Mouse (Mus musculus): ENCODE data around the gene Pus7l. TPM values are rescaled to one million over a fixed set of nuclear protein-coding genes. Genes with fewer than 3 reads are reported as not detected.
A peak's percentile ranks its signal among the peaks of the same experiment; 100 is the strongest.

The Pus7l gene
- polyA plus RNA-seq (2015; fragmentation: Nextera tagmentation; extraction: Ambion mirVana): 4.8 and 5.2 TPM in 2 replicates

- Histone ChIP-seq H3K27me3 (replicated peaks; ENCODE audit: control insufficient read depth, insufficient read depth, low read length) (no peaks in the 10 kb centered on the region), H3K27ac (ENCODE audit: low read length) (peak within 1 kb of the TSS; percentile 41), H3K9ac (replicated peaks; ENCODE audit: low read depth, low read length) (peak within 1 kb of the TSS; percentile 73), H3K4me2 (ENCODE audit: low read length) (peak within 1 kb of the TSS; percentile 74), H3K4me3 (replicated peaks; ENCODE audit: low read length) (peak within 1 kb of the TSS; percentile 70), H3K4me1 (replicated peaks; ENCODE audit: control insufficient read depth, insufficient read depth, low read length) (peaks cover 6% of the 10 kb centered on the region), H3K36me3 (ENCODE audit: control insufficient read depth, insufficient read depth) (no peaks in the 10 kb centered on the region), H3K9me3 (ENCODE audit: control insufficient read depth, low read length) (no peaks in the 10 kb centered on the region)
- WGBS: under 1% methylated on average over 45 of the region's 45 CpGs
- peak; percentile 99 for ATAC-seq
Measured at GRCm38 (mm10) chr15:94543409-94544051, at the start of gene Pus7l, which contains the start of gene Irak4. Pus7l (minus strand) TSS chr15:94543547. Irak4 (plus strand) TSS chr15:94543643.

DNA sequence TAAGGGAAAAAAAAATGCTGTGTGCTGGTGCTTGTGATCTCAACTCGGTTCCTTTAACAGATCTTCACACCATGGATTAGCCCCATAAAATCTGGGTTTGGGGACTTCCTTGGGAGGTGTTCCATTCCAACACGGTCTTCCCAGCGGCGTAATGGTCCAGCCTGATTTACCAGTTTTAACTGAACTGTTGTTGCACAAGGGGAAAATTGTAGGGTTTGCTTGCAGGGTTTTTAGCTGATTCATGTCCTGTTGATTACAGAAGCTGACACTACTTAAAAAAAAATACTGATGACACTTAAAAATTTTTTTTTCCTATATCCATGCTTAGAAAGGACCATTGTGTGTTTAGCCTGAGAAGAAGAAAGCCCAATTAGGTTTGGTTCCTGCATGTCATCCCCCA is 48.0 kb upstream of the Pus7l start:
- ATAC-seq: no peak
- H3K27ac ChIP-seq (ENCODE audit: low read length): no peak overlapping the region
- no peak overlapping the region for H3K9ac ChIP-seq (replicated peaks; ENCODE audit: low read depth, low read length)
- peaks cover 10% of the 10 kb centered on the region for H3K4me1 ChIP-seq (replicated peaks; ENCODE audit: control insufficient read depth, insufficient read depth, low read length)
- no peaks in the 10 kb centered on the region for H3K36me3 ChIP-seq (ENCODE audit: control insufficient read depth, insufficient read depth)
- no peaks in the 10 kb centered on the region for H3K27me3 ChIP-seq (replicated peaks; ENCODE audit: control insufficient read depth, insufficient read depth, low read length)
- no peak overlapping the region for H3K4me2 ChIP-seq (ENCODE audit: low read length)
- no peaks in the 10 kb centered on the region for H3K9me3 ChIP-seq (ENCODE audit: control insufficient read depth, low read length)
- 94% methylated on average over 4 of the region's 4 CpGs for WGBS
- H3K4me3 ChIP-seq (replicated peaks; ENCODE audit: low read length): no peak overlapping the region

DNA sequence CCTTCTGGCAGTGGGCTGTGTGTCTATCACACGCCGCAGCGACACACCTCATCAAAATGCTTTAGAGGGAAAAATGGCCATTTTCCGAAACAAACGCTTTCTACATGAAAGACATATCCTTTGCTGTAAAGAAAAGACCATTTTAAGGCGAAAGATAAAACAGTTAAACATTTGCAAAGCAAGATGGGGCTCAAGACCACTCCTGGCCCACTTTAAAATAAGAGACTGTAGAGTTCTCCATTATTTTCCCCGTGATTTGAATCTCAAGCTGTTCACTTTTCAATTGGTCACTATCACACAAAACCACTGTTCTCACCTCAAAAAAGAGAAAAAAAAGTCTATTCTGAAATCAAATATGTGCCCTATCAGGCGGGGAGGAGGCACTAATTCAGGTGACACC is 46.7 kb upstream of the Pus7l start:
- no peak overlapping the region for H3K27ac ChIP-seq (ENCODE audit: low read length)
- 11% methylated on average over 8 of the region's 8 CpGs for WGBS
- ATAC-seq: peak; percentile 34
- H3K9ac ChIP-seq (replicated peaks; ENCODE audit: low read depth, low read length): peak overlapping the region; percentile 16
- peak overlapping the region; percentile 41 for H3K4me2 ChIP-seq (ENCODE audit: low read length)
- H3K27me3 ChIP-seq (replicated peaks; ENCODE audit: control insufficient read depth, insufficient read depth, low read length): no peaks in the 10 kb centered on the region
- no peaks in the 10 kb centered on the region for H3K9me3 ChIP-seq (ENCODE audit: control insufficient read depth, low read length)
- peaks cover 11% of the 10 kb centered on the region for H3K4me1 ChIP-seq (replicated peaks; ENCODE audit: control insufficient read depth, insufficient read depth, low read length)
- H3K36me3 ChIP-seq (ENCODE audit: control insufficient read depth, insufficient read depth): peaks cover 2% of the 10 kb centered on the region; the same call in 1 of the 2 replicates
- H3K4me3 ChIP-seq (replicated peaks; ENCODE audit: low read length): peak overlapping the region; percentile 96

DNA sequence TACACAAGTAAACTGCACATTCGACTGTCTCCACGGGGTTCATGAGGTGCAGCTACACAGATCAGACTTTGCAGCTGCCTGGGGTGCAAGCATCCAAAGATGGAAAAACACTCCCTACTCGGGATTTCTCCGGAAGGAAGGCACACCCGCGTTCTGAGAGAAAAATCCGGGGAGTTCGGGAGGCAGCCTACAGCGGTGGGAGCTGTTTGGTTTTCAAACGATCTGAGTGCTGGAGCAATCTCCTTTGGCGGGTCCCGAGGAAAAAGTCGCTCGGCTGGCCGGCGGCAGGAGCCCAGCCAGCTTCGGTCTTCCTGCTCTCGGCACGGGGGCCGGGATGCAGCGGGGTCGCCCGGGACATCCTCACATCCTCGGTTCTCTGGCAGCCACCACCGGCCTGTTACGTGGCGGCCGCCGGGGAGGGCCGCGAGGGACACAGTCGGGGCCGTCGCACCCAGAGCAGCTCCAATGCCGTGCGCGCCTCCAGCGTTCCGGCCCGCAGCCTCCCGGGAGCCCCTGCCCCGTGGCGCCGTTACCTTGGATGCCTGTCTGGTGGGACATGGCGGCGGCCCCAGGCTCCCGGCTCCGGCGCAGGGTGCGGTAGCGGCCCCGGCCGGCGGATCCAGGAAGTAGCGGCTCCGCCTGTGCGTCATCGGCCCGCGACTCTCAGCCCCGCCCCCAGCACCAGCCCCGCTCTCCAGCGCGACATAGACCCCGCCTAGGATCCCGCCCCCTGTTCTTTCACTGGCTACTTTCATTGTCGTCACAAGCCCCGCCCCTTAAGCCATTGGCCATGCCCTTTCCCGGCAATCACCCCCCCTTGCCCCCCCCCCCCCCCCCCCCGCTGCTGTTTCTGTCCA is 46.1 kb upstream of the Pus7l start, which contains the start of gene Twf1:
Gene Twf1 (minus strand): TSS at position 671 of the 857 bp plus-strand sequence.
- Histone ChIP-seq H3K36me3 (ENCODE audit: control insufficient read depth, insufficient read depth) (peaks cover 7% of the 10 kb centered on the region), H3K9ac (replicated peaks; ENCODE audit: low read depth, low read length) (peak within 1 kb of the TSS; percentile 97), H3K27ac (ENCODE audit: low read length) (peak within 1 kb of the TSS; percentile 78), H3K9me3 (ENCODE audit: control insufficient read depth, low read length) (no peaks in the 10 kb centered on the region), H3K4me2 (ENCODE audit: low read length) (peak within 1 kb of the TSS; percentile 80), H3K27me3 (replicated peaks; ENCODE audit: control insufficient read depth, insufficient read depth, low read length) (no peaks in the 10 kb centered on the region), H3K4me3 (replicated peaks; ENCODE audit: low read length) (peak within 1 kb of the TSS; percentile 96), H3K4me1 (replicated peaks; ENCODE audit: control insufficient read depth, insufficient read depth, low read length) (peaks cover 11% of the 10 kb centered on the region)
- WGBS: 0% methylated on average over 66 of the region's 70 CpGs
- peak; percentile 100 for ATAC-seq

- H3K4me1 ChIP-seq (replicated peaks; ENCODE audit: control insufficient read depth, insufficient read depth, low read length): peaks cover 11% of the 10 kb centered on the region
- 88% methylated on average over 9 of the region's 9 CpGs for WGBS
- H3K4me2 ChIP-seq (ENCODE audit: low read length): no peak overlapping the region
- H3K9me3 ChIP-seq (ENCODE audit: control insufficient read depth, low read length): no peaks in the 10 kb centered on the region
- H3K27me3 ChIP-seq (replicated peaks; ENCODE audit: control insufficient read depth, insufficient read depth, low read length): no peaks in the 10 kb centered on the region
- H3K36me3 ChIP-seq (ENCODE audit: control insufficient read depth, insufficient read depth): peaks cover 21% of the 10 kb centered on the region
- no peak for ATAC-seq
- H3K4me3 ChIP-seq (replicated peaks; ENCODE audit: low read length): no peak overlapping the region
- no peak overlapping the region for H3K9ac ChIP-seq (replicated peaks; ENCODE audit: low read depth, low read length)
- no peak overlapping the region for H3K27ac ChIP-seq (ENCODE audit: low read length)
Measured at GRCm38 (mm10) chr15:94587826-94588715, 44.7 kb upstream of the Pus7l start.

DNA sequence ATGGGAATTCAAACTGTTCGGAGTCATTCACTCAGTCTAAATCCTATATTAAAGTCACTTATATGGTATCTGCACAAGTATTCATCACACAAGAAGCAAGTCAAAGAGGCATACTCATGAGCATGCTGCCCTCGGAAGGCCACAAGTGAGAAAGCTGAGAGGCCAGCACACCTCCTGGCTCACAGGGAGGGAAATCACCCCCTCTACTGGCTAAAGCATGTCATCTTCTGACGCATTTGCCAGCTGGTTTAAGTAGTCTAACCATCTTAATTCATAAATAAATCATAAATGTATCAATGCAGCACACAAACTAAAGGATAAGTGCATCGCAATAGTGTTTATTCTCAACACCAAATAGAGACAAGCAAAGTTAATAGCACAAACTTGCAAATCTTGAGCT is 41.4 kb upstream of the Pus7l start:
- Histone ChIP-seq H3K4me1 (replicated peaks; ENCODE audit: control insufficient read depth, insufficient read depth, low read length) (peaks cover 8% of the 10 kb centered on the region), H3K4me2 (ENCODE audit: low read length) (no peak overlapping the region), H3K27ac (ENCODE audit: low read length) (no peak overlapping the region), H3K9me3 (ENCODE audit: control insufficient read depth, low read length) (no peaks in the 10 kb centered on the region), H3K36me3 (ENCODE audit: control insufficient read depth, insufficient read depth) (peaks cover 37% of the 10 kb centered on the region), H3K9ac (replicated peaks; ENCODE audit: low read depth, low read length) (no peak overlapping the region), H3K4me3 (replicated peaks; ENCODE audit: low read length) (no peak overlapping the region), H3K27me3 (replicated peaks; ENCODE audit: control insufficient read depth, insufficient read depth, low read length) (no peaks in the 10 kb centered on the region)
- no peak for ATAC-seq
- 86% methylated on average over 4 of the region's 4 CpGs for WGBS

DNA sequence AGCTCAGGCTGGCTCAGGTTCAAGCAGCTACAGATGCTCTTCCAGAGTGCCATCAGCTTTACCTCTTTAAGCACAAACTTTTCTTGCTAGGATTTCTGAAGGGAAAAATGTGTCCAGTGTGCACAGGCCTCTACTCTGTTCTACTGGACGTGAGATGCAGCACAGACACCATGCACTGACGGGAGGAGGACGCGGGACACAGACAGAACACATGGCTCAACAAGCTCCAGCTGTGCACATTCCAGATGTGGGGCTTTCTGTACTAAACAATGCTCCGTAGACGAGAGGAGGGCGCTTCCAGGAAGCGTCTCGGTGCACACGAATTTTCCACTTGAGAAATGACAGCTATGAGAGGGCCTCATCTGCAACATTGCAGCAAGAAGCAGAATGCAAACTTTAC is 39.8 kb upstream of the Pus7l start:
- 89% methylated on average over 10 of the region's 10 CpGs for WGBS
- peaks cover 38% of the 10 kb centered on the region for H3K36me3 ChIP-seq (ENCODE audit: control insufficient read depth, insufficient read depth)
- H3K27me3 ChIP-seq (replicated peaks; ENCODE audit: control insufficient read depth, insufficient read depth, low read length): no peaks in the 10 kb centered on the region
- H3K9ac ChIP-seq (replicated peaks; ENCODE audit: low read depth, low read length): no peak overlapping the region
- H3K9me3 ChIP-seq (ENCODE audit: control insufficient read depth, low read length): no peaks in the 10 kb centered on the region
- H3K4me1 ChIP-seq (replicated peaks; ENCODE audit: control insufficient read depth, insufficient read depth, low read length): 0 out of 2 replicates have a peak, but pooled peaks cover 4% of the 10 kb centered on the region
- H3K4me3 ChIP-seq (replicated peaks; ENCODE audit: low read length): no peak overlapping the region
- ATAC-seq: no peak
- no peak overlapping the region for H3K27ac ChIP-seq (ENCODE audit: low read length)
- H3K4me2 ChIP-seq (ENCODE audit: low read length): no peak overlapping the region

DNA sequence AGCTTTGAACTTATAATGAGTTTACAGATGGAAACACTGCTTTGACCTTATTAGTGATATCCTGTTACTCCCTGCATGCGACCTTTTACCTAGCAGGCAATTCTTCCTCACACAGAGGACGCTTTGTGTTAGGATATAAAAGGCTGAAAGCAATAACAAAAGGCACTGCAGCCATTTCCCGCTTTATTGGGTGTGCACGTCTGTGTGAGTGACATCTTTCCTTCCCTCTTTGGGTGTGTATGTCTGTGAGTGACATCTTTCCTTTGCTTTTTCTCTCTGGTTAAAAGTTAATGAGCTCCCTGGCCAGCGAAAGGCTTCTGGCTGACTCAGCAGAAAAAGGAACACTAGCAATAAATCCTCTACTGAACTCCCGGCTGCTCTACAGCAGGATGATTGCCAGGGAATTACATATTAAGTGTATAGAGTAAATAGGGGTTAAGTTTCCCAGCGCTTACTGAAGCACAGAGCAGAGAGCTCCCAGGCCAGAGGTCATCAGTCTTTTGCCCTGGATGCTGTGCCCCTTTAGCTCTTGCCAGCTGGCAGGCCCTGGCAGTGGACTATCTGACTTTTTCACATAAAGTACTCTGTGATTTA is 38.8 kb upstream of the Pus7l start:
- WGBS: 27% methylated on average over 7 of the region's 7 CpGs
- Histone ChIP-seq H3K9ac (replicated peaks; ENCODE audit: low read depth, low read length) (no peak overlapping the region), H3K4me2 (ENCODE audit: low read length) (no peak overlapping the region), H3K27ac (ENCODE audit: low read length) (no peak overlapping the region), H3K9me3 (ENCODE audit: control insufficient read depth, low read length) (no peaks in the 10 kb centered on the region), H3K4me3 (replicated peaks; ENCODE audit: low read length) (no peak overlapping the region), H3K36me3 (ENCODE audit: control insufficient read depth, insufficient read depth) (peaks cover 38% of the 10 kb centered on the region), H3K27me3 (replicated peaks; ENCODE audit: control insufficient read depth, insufficient read depth, low read length) (no peaks in the 10 kb centered on the region), H3K4me1 (replicated peaks; ENCODE audit: control insufficient read depth, insufficient read depth, low read length) (0 out of 2 replicates have a peak, but pooled peaks cover 2% of the 10 kb centered on the region)
- no peak for ATAC-seq
